Mouse (Mus musculus) heart, embryonic 16.5 days (tissue): ENCODE measurements around the gene Mvk. TPM values are rescaled to one million over a fixed set of nuclear protein-coding genes. Genes with fewer than 3 reads are reported as not detected.

Source experiments
- ATAC-seq: fragments of 200-750 bp; cut with Nextera tagmentation; replicated peaks from 2 replicates; pipeline ENCODE4 v1.8.0; 2017; ENCODE audit warnings: moderate number of reproducible peaks; ENCODE audit not compliant: insufficient read depth, low FRiP score; ENCODE audit errors: extremely low read depth
- H3K27ac ChIP-seq: fragments of 300-500 bp; sonication (generic); 2 replicates; pipeline ENCODE4 v1.5.1; 2014; ENCODE audit warnings: mild to moderate bottlenecking, low read length, control low read depth, moderate library complexity
- H3K27me3 ChIP-seq: fragments of 300-500 bp; sonication (generic); 2 replicates; pipeline ENCODE4 v1.6.1; 2014; ENCODE audit warnings: low read length, mixed read lengths; ENCODE audit not compliant: control insufficient read depth, insufficient read depth
- H3K36me3 ChIP-seq: fragments of 300-500 bp; sonication (generic); 2 replicates; pipeline ENCODE4 v1.6.1; 2014; ENCODE audit not compliant: control insufficient read depth, insufficient read depth
- H3K4me1 ChIP-seq: fragments of 300-500 bp; sonication (generic); 2 replicates; pipeline ENCODE4 v1.6.1; 2014; ENCODE audit warnings: low read length, mixed read lengths; ENCODE audit not compliant: control insufficient read depth, insufficient read depth
- H3K4me2 ChIP-seq: fragments of 300-500 bp; sonication (generic); 2 replicates; pipeline ENCODE4 v1.6.1; 2014; ENCODE audit warnings: low read depth, mild to moderate bottlenecking, control low read depth, low read length
- H3K4me3 ChIP-seq: fragments of 300-500 bp; sonication (generic); 2 replicates; pipeline ENCODE4 v1.5.1; 2014; ENCODE audit warnings: mild to moderate bottlenecking, control low read depth, low read length
- H3K9ac ChIP-seq: fragments of 300-500 bp; sonication (generic); 2 replicates; pipeline ENCODE4 v1.6.1; 2014; ENCODE audit warnings: low read length, control low read depth
- H3K9me3 ChIP-seq: fragments of 300-500 bp; sonication (generic); replicated peaks from 2 replicates; pipeline ENCODE4 v1.6.1; 2016; ENCODE audit warnings: low read length; ENCODE audit not compliant: control insufficient read depth
- WGBS: fragments of 180-500 bp; shearing (Covaris S2); extraction: QIAGEN DNeasy Blood & Tissue Kit; methylation state at CpG from one replicate; pipeline ENCODE4 v1.1.7; 2014; 5-methylcytosine and 5-hydroxymethylcytosine counted together
- polyA plus RNA-seq: library from polyadenylated mRNA; unstranded; fragments of >200 nt; fragmentation: Nextera tagmentation; extraction: Ambion mirVana; gene quantifications from 2 replicates; pipeline ENCODE4 v1.2.1, GENCODE M21; 2015

The Mvk gene
- polyA plus RNA-seq, 1 experiment from 2014 or later, result 15.8 TPM

GRCm38 (mm10) chr5:114465641-114466040 is 21.6 kb downstream of the Mvk start:
- H3K4me1 ChIP-seq, result peaks cover 13% of the 10 kb centered on the region
- no peak overlapping the region for H3K27ac ChIP-seq
- ATAC-seq, result no peak
- 0 out of 2 replicates have a peak overlapping the region, but pooled peaks have one; percentile 7 for H3K9ac ChIP-seq
- no peak overlapping the region for H3K4me3 ChIP-seq
- H3K4me2 ChIP-seq, result no peak overlapping the region
- peaks cover 4% of the 10 kb centered on the region; the same call in 1 of the 2 replicates for H3K27me3 ChIP-seq
- WGBS, result 71% methylated on average over 7 of the region's 7 CpGs
- H3K9me3 ChIP-seq, result no peaks in the 10 kb centered on the region
- no peaks in the 10 kb centered on the region for H3K36me3 ChIP-seq

DNA sequence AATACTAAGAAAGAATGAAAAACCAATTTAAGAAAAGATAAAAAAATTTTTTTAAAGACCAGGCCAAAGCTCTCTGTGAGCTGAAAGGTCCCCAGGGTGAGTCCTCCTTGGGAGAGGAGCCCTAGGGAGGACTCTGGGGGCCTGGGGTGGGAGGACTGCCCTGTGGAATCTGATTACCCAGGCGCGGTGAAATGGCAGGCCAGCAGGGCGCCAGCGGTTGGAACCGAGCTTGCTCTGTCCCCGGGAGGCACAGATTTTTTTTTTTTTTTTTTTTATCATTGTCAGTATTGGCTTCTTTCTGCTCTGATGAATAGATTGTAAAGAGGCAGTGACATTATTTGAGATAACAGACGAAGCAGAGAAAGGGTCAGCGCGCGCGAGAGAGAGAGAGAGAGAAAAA is 22.9 kb downstream of the Mvk start:
- Histone ChIP-seq H3K9me3 (no peaks in the 10 kb centered on the region; the same call in 1 of the 2 replicates), H3K4me3 (peak overlapping the region; percentile 44), H3K4me1 (peaks cover 13% of the 10 kb centered on the region), H3K36me3 (no peaks in the 10 kb centered on the region), H3K27ac (peak overlapping the region; percentile 47), H3K9ac (peak overlapping the region; percentile 62), H3K4me2 (peak overlapping the region; percentile 64), H3K27me3 (peaks cover 4% of the 10 kb centered on the region; the same call in 1 of the 2 replicates)
- peak; percentile 30; the same call in 1 of the 2 replicates for ATAC-seq
- 5% methylated on average over 11 of the region's 11 CpGs for WGBS

GRCm38 (mm10) chr5:114467430-114467829 is 23.4 kb downstream of the Mvk start:
- peak overlapping the region; percentile 47 for H3K27ac ChIP-seq
- 2% methylated on average over 12 of the region's 13 CpGs for WGBS
- H3K4me1 ChIP-seq, result peaks cover 13% of the 10 kb centered on the region
- H3K9me3 ChIP-seq, result no peaks in the 10 kb centered on the region; the same call in 1 of the 2 replicates
- H3K27me3 ChIP-seq, result peaks cover 4% of the 10 kb centered on the region; the same call in 1 of the 2 replicates
- peak overlapping the region; percentile 62 for H3K9ac ChIP-seq
- peak; percentile 79 for ATAC-seq
- peak overlapping the region; percentile 64 for H3K4me2 ChIP-seq
- H3K36me3 ChIP-seq, result no peaks in the 10 kb centered on the region
- H3K4me3 ChIP-seq, result peak overlapping the region; percentile 44

- Histone ChIP-seq H3K4me1 (peaks cover 13% of the 10 kb centered on the region), H3K27me3 (peaks cover 4% of the 10 kb centered on the region; the same call in 1 of the 2 replicates), H3K4me3 (no peak overlapping the region), H3K27ac (peak overlapping the region; percentile 47), H3K4me2 (peak overlapping the region; percentile 64; the same call in 1 of the 2 replicates), H3K9me3 (no peaks in the 10 kb centered on the region; the same call in 1 of the 2 replicates), H3K36me3 (no peaks in the 10 kb centered on the region), H3K9ac (peak overlapping the region; percentile 62; the same call in 1 of the 2 replicates)
- 69% methylated on average over 4 of the region's 4 CpGs for WGBS
- ATAC-seq, result no peak
Measured at GRCm38 (mm10) chr5:114468007-114468406, 23.9 kb downstream of the Mvk start.

DNA sequence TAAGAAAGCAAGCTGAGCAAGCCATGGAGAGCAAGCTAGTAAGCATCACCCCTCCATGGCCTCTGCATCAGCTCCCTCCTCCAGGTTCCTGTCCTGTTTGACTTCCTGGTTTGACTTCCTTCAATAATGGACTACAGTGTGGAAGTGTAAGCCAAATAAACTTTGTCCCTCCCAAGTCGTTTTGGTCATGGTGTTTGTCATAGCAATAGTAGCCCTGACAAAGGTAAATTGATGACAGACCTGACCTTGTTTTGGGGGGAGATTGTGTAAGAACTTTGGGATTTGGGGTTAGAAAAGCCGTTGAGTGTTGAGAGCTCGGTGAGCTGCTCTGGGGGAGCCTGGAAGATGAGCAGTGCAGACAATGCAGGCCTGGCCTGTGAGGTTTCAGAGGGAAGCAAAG is 26.3 kb downstream of the Mvk start:
- Histone ChIP-seq H3K36me3 (no peaks in the 10 kb centered on the region), H3K4me3 (no peak overlapping the region), H3K4me2 (no peak overlapping the region), H3K4me1 (peaks cover 13% of the 10 kb centered on the region), H3K27me3 (peaks cover 4% of the 10 kb centered on the region; the same call in 1 of the 2 replicates), H3K9ac (no peak overlapping the region), H3K9me3 (no peaks in the 10 kb centered on the region; the same call in 1 of the 2 replicates), H3K27ac (no peak overlapping the region)
- 75% methylated on average over 3 of the region's 3 CpGs for WGBS
- ATAC-seq, result no peak

DNA sequence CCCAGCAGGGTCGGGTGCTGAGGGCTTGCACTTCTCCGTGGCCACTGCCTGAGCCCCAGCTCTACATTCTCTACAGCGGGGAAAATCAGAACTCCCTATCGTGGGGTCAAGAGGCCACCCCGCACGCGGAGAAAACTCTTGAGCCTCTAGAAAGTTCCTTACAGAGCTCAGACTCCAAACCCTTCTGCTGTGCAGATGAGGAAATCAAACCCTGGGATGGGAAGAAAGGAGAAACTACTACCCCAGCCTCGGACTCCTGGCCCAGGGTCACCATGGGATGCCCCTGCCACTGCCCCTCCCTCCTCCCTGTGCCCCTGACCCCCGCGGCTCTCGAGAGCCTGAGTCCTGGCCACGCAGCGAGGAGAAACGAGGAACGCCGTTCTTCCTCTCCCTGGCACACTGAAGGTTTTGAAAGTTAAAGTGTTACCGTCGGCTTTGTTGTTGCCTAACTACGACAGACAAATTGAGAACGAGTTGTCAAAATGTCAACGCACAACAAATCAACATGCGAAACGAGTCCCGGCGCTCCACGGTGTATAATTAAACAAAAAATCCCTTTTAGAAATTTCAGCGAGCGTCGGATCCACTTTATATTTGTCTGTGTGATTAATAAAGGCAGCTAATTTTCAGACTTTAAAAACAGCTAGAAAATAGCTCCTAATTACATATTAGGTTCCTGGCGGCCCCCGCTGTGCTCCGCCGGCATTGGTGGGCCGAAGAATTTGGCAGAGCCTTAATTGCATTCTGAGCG is 30.8 kb downstream of the Mvk start:
- Histone ChIP-seq H3K27me3 (no peaks in the 10 kb centered on the region), H3K9me3 (no peaks in the 10 kb centered on the region; the same call in 1 of the 2 replicates), H3K27ac (no peak overlapping the region), H3K4me2 (no peak overlapping the region), H3K36me3 (no peaks in the 10 kb centered on the region), H3K4me1 (no peaks in the 10 kb centered on the region), H3K9ac (no peak overlapping the region), H3K4me3 (no peak overlapping the region)
- no peak for ATAC-seq
- WGBS, result 60% methylated on average over 35 of the region's 35 CpGs

- Histone ChIP-seq H3K4me3 (no peak overlapping the region), H3K9ac (no peak overlapping the region), H3K9me3 (0 out of 2 replicates have a peak, but pooled peaks cover 2% of the 10 kb centered on the region), H3K36me3 (no peaks in the 10 kb centered on the region), H3K27me3 (no peaks in the 10 kb centered on the region), H3K27ac (no peak overlapping the region), H3K4me1 (no peaks in the 10 kb centered on the region), H3K4me2 (no peak overlapping the region)
- WGBS, result 88% methylated on average over 12 of the region's 12 CpGs
- ATAC-seq, result no peak
Measured at GRCm38 (mm10) chr5:114478267-114478666, 34.2 kb downstream of the Mvk start.

DNA sequence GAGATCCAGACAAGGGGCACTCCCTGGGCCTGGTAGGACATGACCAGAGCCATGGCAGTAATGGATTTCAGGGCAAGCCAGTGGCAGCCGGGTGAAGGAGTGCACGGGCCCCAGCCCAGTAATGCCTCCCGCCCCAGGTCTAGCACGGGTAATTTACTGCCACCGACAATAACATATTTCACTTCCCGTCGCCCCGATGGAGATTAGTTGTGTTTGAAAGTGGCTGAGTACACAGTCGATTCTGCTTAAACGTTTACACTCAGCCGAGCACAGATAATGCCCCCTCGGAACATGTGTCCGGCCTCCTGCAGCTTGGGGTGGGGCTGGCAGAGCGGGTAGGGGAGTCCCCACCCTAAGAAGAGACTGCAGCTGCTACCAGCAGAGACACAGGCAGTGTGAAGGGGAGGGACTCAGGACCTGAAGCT is 38.5 kb downstream of the Mvk start:
- no peak for ATAC-seq
- Histone ChIP-seq H3K4me1 (no peaks in the 10 kb centered on the region), H3K4me3 (no peak overlapping the region), H3K36me3 (no peaks in the 10 kb centered on the region), H3K9me3 (0 out of 2 replicates have a peak, but pooled peaks cover 2% of the 10 kb centered on the region), H3K27me3 (no peaks in the 10 kb centered on the region), H3K9ac (no peak overlapping the region), H3K4me2 (no peak overlapping the region), H3K27ac (no peak overlapping the region)
- 34% methylated on average over 14 of the region's 14 CpGs for WGBS

DNA sequence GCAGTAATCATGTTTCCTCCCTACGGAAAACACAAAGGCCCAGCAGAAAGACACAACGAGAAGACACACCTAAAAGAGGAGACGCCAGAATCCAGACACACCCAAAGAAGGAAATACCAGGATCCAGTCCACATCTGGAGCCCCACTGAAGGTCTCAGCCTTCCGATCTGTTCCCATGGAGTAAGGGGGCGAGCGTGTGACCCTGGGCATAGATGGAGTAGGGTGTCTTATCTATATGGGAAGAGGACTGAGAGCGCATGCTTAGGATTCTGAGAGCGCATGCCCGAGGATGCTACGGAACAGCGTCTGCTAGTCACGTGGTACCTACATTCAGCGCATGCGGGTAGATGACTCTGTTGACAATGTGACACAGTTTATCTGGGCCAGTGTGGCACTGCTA is 41.6 kb downstream of the Mvk start:
- 69% methylated on average over 14 of the region's 14 CpGs for WGBS
- H3K9me3 ChIP-seq, result 0 out of 2 replicates have a peak, but pooled peaks cover 2% of the 10 kb centered on the region

More for the DNA sequence above, 41.6 kb downstream of the Mvk start:
- Histone ChIP-seq H3K27me3 (no peaks in the 10 kb centered on the region), H3K4me1 (no peaks in the 10 kb centered on the region), H3K36me3 (no peaks in the 10 kb centered on the region), H3K9ac (no peak overlapping the region), H3K27ac (no peak overlapping the region), H3K4me3 (no peak overlapping the region), H3K4me2 (no peak overlapping the region)
- ATAC-seq, result no peak
